Mouse (Mus musculus) thymus, adult 2 months (tissue): ENCODE data around the gene Syt8.

Source experiments
- CTCF ChIP-seq: fragments of 200-500 bp; IDR thresholded peaks from 2 replicates; pipeline ENCODE4 v1.5.1; 2012; ENCODE audit warnings: mild to moderate bottlenecking, control low read depth, low read length, moderate library complexity, borderline replicate concordance; ENCODE audit not compliant: control insufficient read depth, poor library complexity, insufficient read depth; ENCODE audit errors: extremely low read depth
- POLR2A ChIP-seq: fragments of 200-500 bp; IDR thresholded peaks from 2 replicates; pipeline ENCODE4 v1.6.1; 2012; ENCODE audit warnings: mild to moderate bottlenecking, low read length, control low read depth, moderate library complexity; ENCODE audit not compliant: control insufficient read depth, poor library complexity, insufficient read depth; ENCODE audit errors: extremely low read depth

DNA sequence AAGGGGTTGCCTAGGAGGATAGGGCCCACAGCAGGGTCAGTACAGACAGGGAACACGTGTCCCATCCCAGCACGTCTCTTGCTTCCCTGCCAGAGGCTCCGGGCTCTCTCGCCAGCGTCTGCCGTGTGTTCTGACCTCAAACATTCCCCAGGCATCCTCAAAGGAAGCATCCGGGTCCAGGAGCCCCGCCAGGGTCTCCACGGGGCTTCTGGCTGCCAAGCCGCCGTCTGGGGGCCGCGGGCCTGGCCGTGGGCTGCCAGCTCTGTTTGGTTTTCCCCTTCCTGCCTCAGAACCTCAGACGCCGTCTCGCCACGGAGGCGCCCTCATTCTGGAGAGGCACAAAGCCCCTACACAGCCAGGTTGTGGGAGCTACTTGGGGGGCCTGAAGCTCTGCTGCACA lies 1.0 kb upstream of the Syt8 start:
- TF ChIP-seq CTCF (no peak), POLR2A (no peak)
